Mouse (Mus musculus): ENCODE data around the gene Uchl4. TPM values are rescaled to one million over a fixed set of nuclear protein-coding genes. Genes with fewer than 3 reads are reported as not detected.

Uchl4 gene
- total and polyA plus RNA-seq, 2 experiments from 2014 or later, result 0.66 to 2.4 TPM

DNA sequence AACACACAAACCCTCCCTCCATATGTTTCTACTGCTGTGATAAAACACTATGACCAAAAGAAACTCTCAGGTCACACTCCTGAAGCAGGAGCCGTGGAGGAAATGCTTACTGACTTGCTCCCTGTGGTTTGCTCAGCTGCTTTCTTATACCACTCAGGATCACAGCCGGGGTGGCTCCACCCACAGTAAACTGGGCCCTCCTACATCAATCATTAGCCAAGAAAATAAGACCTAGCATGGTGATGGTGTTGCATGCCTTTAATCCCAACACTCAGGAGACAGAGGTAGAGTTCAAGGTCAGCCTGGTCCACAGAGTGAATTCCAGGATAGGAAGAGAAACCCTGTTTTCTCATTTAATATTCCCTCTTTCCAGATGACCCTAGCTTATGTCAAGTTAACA, 35.1 kb upstream of the Uchl4 start:
- Histone ChIP-seq H3K4me2 (ENCODE audit: low read depth, low read length, poor library complexity, severe bottlenecking) (no peak overlapping the region), H3K27ac (ENCODE audit: low read depth, low read length) (no peak overlapping the region), H3K4me1 (ENCODE audit: insufficient read depth, low read length) (no peaks in the 10 kb centered on the region), H3K36me3 (ENCODE audit: insufficient read depth, low read length) (peaks cover 3% of the 10 kb centered on the region; the same call in 1 of the 2 replicates), H3K4me3 (ENCODE audit: low read depth, low read length) (no peak overlapping the region), H3K9ac (replicated peaks; ENCODE audit: low read length, poor library complexity, severe bottlenecking) (no peak overlapping the region), H3K27me3 (ENCODE audit: insufficient read depth, low read length) (no peaks in the 10 kb centered on the region), H3K9me3 (ENCODE audit: low read length) (no peaks in the 10 kb centered on the region)
- DNase-seq (ENCODE audit: low spot score) (no peak), ATAC-seq (ENCODE audit: low FRiP score) (no peak)
- WGBS, result 68% methylated on average over 2 of the region's 2 CpGs
- TF ChIP-seq CTCF (IDR thresholded peaks at IDR 0.05), result no peak

DNA sequence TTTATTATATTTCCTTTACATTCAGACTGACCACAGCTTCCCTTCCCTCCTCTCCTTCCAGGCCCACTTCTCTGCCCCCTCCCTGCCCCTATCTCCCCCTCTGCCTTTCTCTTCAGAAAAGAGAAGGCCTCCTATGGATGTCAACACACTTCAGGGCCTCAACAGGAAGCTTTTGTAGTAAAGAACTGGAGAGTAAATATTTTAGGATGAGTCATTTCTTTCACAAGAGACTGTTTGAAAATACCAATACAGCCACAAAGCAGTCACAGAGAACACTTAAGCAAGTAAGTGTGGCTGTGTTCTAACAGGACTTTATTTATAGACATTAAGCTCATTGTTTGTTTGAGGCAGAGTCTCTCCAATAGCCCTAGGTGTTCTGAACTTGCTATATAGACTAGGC, 32.7 kb upstream of the Uchl4 start:
- no peak overlapping the region for H3K4me3 ChIP-seq (ENCODE audit: low read depth, low read length)
- no peaks in the 10 kb centered on the region for H3K27me3 ChIP-seq (ENCODE audit: insufficient read depth, low read length)
- DNase-seq (ENCODE audit: low spot score) (no peak), ATAC-seq (ENCODE audit: low FRiP score) (no peak)
- no peaks in the 10 kb centered on the region for H3K4me1 ChIP-seq (ENCODE audit: insufficient read depth, low read length)
- H3K4me2 ChIP-seq (ENCODE audit: low read depth, low read length, poor library complexity, severe bottlenecking), result no peak overlapping the region
- no peaks in the 10 kb centered on the region for H3K9me3 ChIP-seq (ENCODE audit: low read length)
- no peak for TF ChIP-seq CTCF (IDR thresholded peaks at IDR 0.05)
- no peak overlapping the region for H3K9ac ChIP-seq (replicated peaks; ENCODE audit: low read length, poor library complexity, severe bottlenecking)
- no peak overlapping the region for H3K27ac ChIP-seq (ENCODE audit: low read depth, low read length)
- H3K36me3 ChIP-seq (ENCODE audit: insufficient read depth, low read length), result peaks cover 3% of the 10 kb centered on the region; the same call in 1 of the 2 replicates

DNA sequence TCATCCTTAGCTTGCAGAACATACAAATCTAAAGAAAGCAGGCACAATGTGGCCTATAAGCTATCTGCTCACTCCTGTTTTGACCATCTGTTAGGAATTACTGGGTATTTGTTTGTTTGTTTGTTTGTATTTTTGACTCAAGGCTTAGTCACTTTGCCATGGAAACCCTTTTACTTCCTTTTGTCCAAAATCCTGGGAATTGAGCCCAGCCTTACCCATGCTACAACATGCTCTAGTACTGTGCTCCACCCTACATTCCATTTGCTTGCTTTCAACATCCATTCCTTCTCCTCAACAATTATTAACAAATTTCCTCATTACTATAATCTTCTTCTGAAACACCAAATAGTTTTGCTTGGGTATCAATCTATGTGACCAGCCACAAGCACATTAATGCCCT, 32.1 kb upstream of the Uchl4 start:
- no peak overlapping the region for H3K9ac ChIP-seq (replicated peaks; ENCODE audit: low read length, poor library complexity, severe bottlenecking)
- ATAC-seq (ENCODE audit: low FRiP score) (no peak), DNase-seq (ENCODE audit: low spot score) (no peak)
- no peak overlapping the region for H3K4me3 ChIP-seq (ENCODE audit: low read depth, low read length)
- no peaks in the 10 kb centered on the region for H3K27me3 ChIP-seq (ENCODE audit: insufficient read depth, low read length)
- no peak for TF ChIP-seq CTCF (IDR thresholded peaks at IDR 0.05)
- no peaks in the 10 kb centered on the region for H3K9me3 ChIP-seq (ENCODE audit: low read length)
- no peak overlapping the region for H3K4me2 ChIP-seq (ENCODE audit: low read depth, low read length, poor library complexity, severe bottlenecking)
- no peak overlapping the region for H3K27ac ChIP-seq (ENCODE audit: low read depth, low read length)
- no peaks in the 10 kb centered on the region for H3K4me1 ChIP-seq (ENCODE audit: insufficient read depth, low read length)
- peaks cover 3% of the 10 kb centered on the region; the same call in 1 of the 2 replicates for H3K36me3 ChIP-seq (ENCODE audit: insufficient read depth, low read length)

- no peak for TF ChIP-seq CTCF (IDR thresholded peaks at IDR 0.05)
- peaks cover 5% of the 10 kb centered on the region for H3K36me3 ChIP-seq (ENCODE audit: insufficient read depth, low read length)
- no peak overlapping the region for H3K4me2 ChIP-seq (ENCODE audit: low read depth, low read length, poor library complexity, severe bottlenecking)
- DNase-seq (ENCODE audit: low spot score), result no peak
- H3K9me3 ChIP-seq (ENCODE audit: low read length), result no peaks in the 10 kb centered on the region
- ATAC-seq (ENCODE audit: low FRiP score), result no peak
- 0 out of 2 replicates have a peak overlapping the region, but pooled peaks have one; percentile 13 for H3K9ac ChIP-seq (replicated peaks; ENCODE audit: low read length, poor library complexity, severe bottlenecking)
- no peaks in the 10 kb centered on the region for H3K4me1 ChIP-seq (ENCODE audit: insufficient read depth, low read length)
- H3K27me3 ChIP-seq (ENCODE audit: insufficient read depth, low read length), result no peaks in the 10 kb centered on the region
- 82% methylated on average over 3 of the region's 3 CpGs for WGBS
- no peak overlapping the region; the same call in 1 of the 2 replicates for H3K27ac ChIP-seq (ENCODE audit: low read depth, low read length)
- no peak overlapping the region for H3K4me3 ChIP-seq (ENCODE audit: low read depth, low read length)
Measured at GRCm38 (mm10) chr9:64207509-64208084, 27.4 kb upstream of the Uchl4 start.

DNA sequence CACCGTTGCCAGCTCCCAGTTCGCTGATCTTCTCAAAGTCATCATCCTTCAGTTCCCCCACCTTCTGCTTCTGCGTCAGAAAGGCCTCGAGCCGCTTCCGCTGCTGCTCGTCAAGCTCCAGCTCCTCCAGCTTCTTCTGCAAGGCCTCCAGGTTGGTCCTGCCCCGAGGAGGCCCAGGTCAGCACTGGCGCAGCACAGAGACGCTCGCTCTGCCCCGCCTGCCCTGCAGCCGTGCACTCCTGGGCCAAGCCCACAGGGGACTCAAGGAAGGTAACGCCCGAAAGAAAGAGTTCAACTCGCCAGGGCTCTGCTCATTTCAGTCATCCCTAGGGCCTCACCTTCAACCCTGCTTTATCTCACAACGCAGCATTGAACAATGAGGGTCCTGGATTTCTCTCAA, 20.5 kb upstream of the Uchl4 start:
- Histone ChIP-seq H3K27me3 (ENCODE audit: insufficient read depth, low read length) (no peaks in the 10 kb centered on the region), H3K36me3 (ENCODE audit: insufficient read depth, low read length) (peaks cover 2% of the 10 kb centered on the region; the same call in 1 of the 2 replicates), H3K4me1 (ENCODE audit: insufficient read depth, low read length) (no peaks in the 10 kb centered on the region), H3K4me2 (ENCODE audit: low read depth, low read length, poor library complexity, severe bottlenecking) (no peak overlapping the region), H3K9me3 (ENCODE audit: low read length) (no peaks in the 10 kb centered on the region), H3K9ac (replicated peaks; ENCODE audit: low read length, poor library complexity, severe bottlenecking) (no peak overlapping the region), H3K4me3 (ENCODE audit: low read depth, low read length) (no peak overlapping the region), H3K27ac (ENCODE audit: low read depth, low read length) (no peak overlapping the region)
- no peak for ATAC-seq (ENCODE audit: low FRiP score)
- WGBS, result 93% methylated on average over 17 of the region's 17 CpGs
- no peak for TF ChIP-seq CTCF (IDR thresholded peaks at IDR 0.05)
- DNase-seq (ENCODE audit: low spot score), result no peak

- Histone ChIP-seq H3K9ac (replicated peaks; ENCODE audit: low read length, poor library complexity, severe bottlenecking) (no peak overlapping the region), H3K4me2 (ENCODE audit: low read depth, low read length, poor library complexity, severe bottlenecking) (no peak overlapping the region), H3K27ac (ENCODE audit: low read depth, low read length) (no peak overlapping the region), H3K4me1 (ENCODE audit: insufficient read depth, low read length) (no peaks in the 10 kb centered on the region), H3K9me3 (ENCODE audit: low read length) (no peaks in the 10 kb centered on the region), H3K4me3 (ENCODE audit: low read depth, low read length) (no peak overlapping the region), H3K36me3 (ENCODE audit: insufficient read depth, low read length) (no peaks in the 10 kb centered on the region), H3K27me3 (ENCODE audit: insufficient read depth, low read length) (no peaks in the 10 kb centered on the region)
- TF ChIP-seq CTCF (IDR thresholded peaks at IDR 0.05), result no peak
- no peak for DNase-seq (ENCODE audit: low spot score)
- ATAC-seq (ENCODE audit: low FRiP score), result no peak
- WGBS, result 78% methylated on average over 4 of the region's 4 CpGs
Measured at GRCm38 (mm10) chr9:64216090-64216489, 18.9 kb upstream of the Uchl4 start.

Measured in midbrain, postnatal 0 days (tissue).